Mouse (Mus musculus) hindbrain, embryonic 16.5 days (tissue): ENCODE results near the gene Il23a. TPM values are rescaled to one million over a fixed set of nuclear protein-coding genes. Genes with fewer than 3 reads are reported as not detected.

Source experiments
- polyA plus RNA-seq: library from polyadenylated mRNA; unstranded; fragments of >200 nt; fragmentation: Nextera tagmentation; extraction: Ambion mirVana; gene quantifications from 2 replicates; pipeline ENCODE4 v1.2.1, GENCODE M21; 2015

Il23a gene
- polyA plus RNA-seq, 1 experiment from 2014 or later: 0.73 TPM

Other genes with a start within 250 kb of the Il23a start
- 359 and 361 TPM in 2 replicates for gene Ptges3, start 239.8 kb downstream of the Il23a start, polyA plus RNA-seq
- gene Atp5b, start 215.5 kb downstream of the Il23a start, polyA plus RNA-seq: 2,423 and 2,704 TPM in 2 replicates
- gene Baz2a, start 207.2 kb downstream of the Il23a start, polyA plus RNA-seq: 6.9 and 7.3 TPM in 2 replicates
- gene Rbms2, start 118.5 kb downstream of the Il23a start, polyA plus RNA-seq: 8.2 and 10.7 TPM in 2 replicates
- gene Gls2, start 104.3 kb downstream of the Il23a start, polyA plus RNA-seq: 1.8 and 2.4 TPM in 2 replicates
- gene Spryd4, start 86.9 kb downstream of the Il23a start, polyA plus RNA-seq: 23.6 and 25.5 TPM in 2 replicates
- 0.11 and 0.24 TPM in 2 replicates for gene Mip, start 72.9 kb downstream of the Il23a start, polyA plus RNA-seq
- gene Timeless, start 66.7 kb downstream of the Il23a start, polyA plus RNA-seq: 19.7 and 22.4 TPM in 2 replicates
- gene Apon, start 44.7 kb downstream of the Il23a start, polyA plus RNA-seq: 0.11 TPM in 1 of 2 replicates, not detected in the other
- gene Apof, start 30.1 kb downstream of the Il23a start, polyA plus RNA-seq: 0.24 TPM in 1 of 2 replicates, not detected in the other
- gene Stat2, start 28.2 kb downstream of the Il23a start, polyA plus RNA-seq: 19.3 and 22.2 TPM in 2 replicates
- 18.2 and 20.9 TPM in 2 replicates for gene Pan2, start 4.6 kb upstream of the Il23a start, polyA plus RNA-seq
- gene Cnpy2, start 23.7 kb upstream of the Il23a start, polyA plus RNA-seq: 196 and 202 TPM in 2 replicates
- gene Cs, start 39.0 kb upstream of the Il23a start, polyA plus RNA-seq: 303 and 314 TPM in 2 replicates
- 11.4 and 32.3 TPM in 2 replicates for gene Coq10a, start 70.2 kb upstream of the Il23a start, polyA plus RNA-seq
- 9.9 and 12.1 TPM in 2 replicates for gene Ankrd52, start 78.4 kb upstream of the Il23a start, polyA plus RNA-seq
- gene Slc39a5, start 102.5 kb upstream of the Il23a start, polyA plus RNA-seq: 0.36 and 0.41 TPM in 2 replicates
- gene Nabp2, start 112.7 kb upstream of the Il23a start, polyA plus RNA-seq: 126 and 150 TPM in 2 replicates
- gene Rnf41, start 112.9 kb upstream of the Il23a start, polyA plus RNA-seq: 96.7 and 98.3 TPM in 2 replicates
- 136 and 168 TPM in 2 replicates for gene Smarcc2, start 160.5 kb upstream of the Il23a start, polyA plus RNA-seq
- gene Myl6, start 195.4 kb upstream of the Il23a start, polyA plus RNA-seq: 946 and 1,028 TPM in 2 replicates
- gene Myl6b, start 199.9 kb upstream of the Il23a start, polyA plus RNA-seq: 6.7 and 7.1 TPM in 2 replicates
- gene Esyt1, start 227.1 kb upstream of the Il23a start, polyA plus RNA-seq: 13.5 and 16.6 TPM in 2 replicates
- gene Zc3h10, start 249.0 kb upstream of the Il23a start, polyA plus RNA-seq: 16.7 and 17.0 TPM in 2 replicates